Mouse (Mus musculus): Measurements from ENCODE around the gene Preb. TPM values are rescaled to one million over a fixed set of nuclear protein-coding genes. Genes with fewer than 3 reads are reported as not detected.
A peak's percentile ranks its signal among the peaks of the same experiment; 100 is the strongest.

The Preb gene
- polyA plus RNA-seq (2017; shearing (Covaris generic)), result 10 to 100 TPM; 60.4 to 71.0 TPM

GRCm38 (mm10) chr5:30959966-30960501 is at the start of gene Preb:
Preb (minus strand) TSS chr5:30960361.
- ATAC-seq, result peak; percentile 88

- ATAC-seq, result peak; percentile 96
These were observed 44.0 kb upstream of the Preb start for GRCm38 (mm10) chr5:31004184-31004583.

- no peak for ATAC-seq
These were observed 41.4 kb upstream of the Preb start for GRCm38 (mm10) chr5:31001560-31001959.

- ATAC-seq, result no peak
These were observed 40.8 kb upstream of the Preb start for GRCm38 (mm10) chr5:31000993-31001392.

GRCm38 (mm10) chr5:31000122-31000521 is 40.0 kb upstream of the Preb start:
- ATAC-seq, result no peak

GRCm38 (mm10) chr5:30999324-30999723 is 39.2 kb upstream of the Preb start:
- ATAC-seq, result no peak

GRCm38 (mm10) chr5:30998306-30998705 is 38.1 kb upstream of the Preb start:
- peak; percentile 57 for ATAC-seq

GRCm38 (mm10) chr5:30994910-30995635 is 34.9 kb upstream of the Preb start:
- no peak for ATAC-seq

GRCm38 (mm10) chr5:30994074-30994473 is 33.9 kb upstream of the Preb start:
- ATAC-seq, result no peak

GRCm38 (mm10) chr5:30992980-30993676 is 33.0 kb upstream of the Preb start:
- no peak for ATAC-seq

- no peak for ATAC-seq
These were observed 22.2 kb upstream of the Preb start for GRCm38 (mm10) chr5:30982357-30982756.

- no peak for ATAC-seq
These were observed 14.9 kb upstream of the Preb start for GRCm38 (mm10) chr5:30974870-30975656.

GRCm38 (mm10) chr5:30969440-30969839 is 9.3 kb upstream of the Preb start:
- no peak for ATAC-seq

GRCm38 (mm10) chr5:30968416-30968815 is 8.3 kb upstream of the Preb start, which contains the start of gene Tcf23:
Tcf23 (plus strand) TSS chr5:30968662.
- ATAC-seq, result no peak

GRCm38 (mm10) chr5:30966189-30966588 is 6.0 kb upstream of the Preb start:
- ATAC-seq, result no peak

GRCm38 (mm10) chr5:30963916-30964315 is 3.8 kb upstream of the Preb start:
- ATAC-seq, result no peak

GRCm38 (mm10) chr5:30961545-30962505 is 1.7 kb upstream of the Preb start:
- peak; percentile 51 for ATAC-seq

- no peak for ATAC-seq
These were observed 653 bp upstream of the Preb start for GRCm38 (mm10) chr5:30960814-30961213.

GRCm38 (mm10) chr5:30959198-30959854 is 835 bp downstream of the Preb start:
- ATAC-seq, result no peak

GRCm38 (mm10) chr5:30957891-30958290 is 2.3 kb downstream of the Preb start:
- ATAC-seq, result no peak

GRCm38 (mm10) chr5:30955751-30956150 is 4.4 kb downstream of the Preb start:
- ATAC-seq, result no peak

Measured in activated CD4-positive, CD25-positive, alpha-beta regulatory T cell, adult 4 months (primary cell).